Mouse (Mus musculus) adrenal gland, adult 18-20 months (tissue): Measurements from ENCODE around the gene Tnik. TPM values are rescaled to one million over a fixed set of nuclear protein-coding genes. Genes with fewer than 3 reads are reported as not detected.

Source experiments
- DNase-seq, 2 experiments: peaks; one replicate each; pipeline ENCODE4 v3.0.0; 2021 to 2022; ENCODE audit warnings: low spot score in 2 of 2
- total RNA-seq, 2 experiments: library from RNA; stranded (reverse); gene quantifications; 1 replicate in 1 of 2; 2 replicates in 1 of 2; pipeline ENCODE4 v1.2.3; 2021

Tnik gene
- total RNA-seq, 2 experiments from 2014 or later: 7.7 to 14.8 TPM

DNA sequence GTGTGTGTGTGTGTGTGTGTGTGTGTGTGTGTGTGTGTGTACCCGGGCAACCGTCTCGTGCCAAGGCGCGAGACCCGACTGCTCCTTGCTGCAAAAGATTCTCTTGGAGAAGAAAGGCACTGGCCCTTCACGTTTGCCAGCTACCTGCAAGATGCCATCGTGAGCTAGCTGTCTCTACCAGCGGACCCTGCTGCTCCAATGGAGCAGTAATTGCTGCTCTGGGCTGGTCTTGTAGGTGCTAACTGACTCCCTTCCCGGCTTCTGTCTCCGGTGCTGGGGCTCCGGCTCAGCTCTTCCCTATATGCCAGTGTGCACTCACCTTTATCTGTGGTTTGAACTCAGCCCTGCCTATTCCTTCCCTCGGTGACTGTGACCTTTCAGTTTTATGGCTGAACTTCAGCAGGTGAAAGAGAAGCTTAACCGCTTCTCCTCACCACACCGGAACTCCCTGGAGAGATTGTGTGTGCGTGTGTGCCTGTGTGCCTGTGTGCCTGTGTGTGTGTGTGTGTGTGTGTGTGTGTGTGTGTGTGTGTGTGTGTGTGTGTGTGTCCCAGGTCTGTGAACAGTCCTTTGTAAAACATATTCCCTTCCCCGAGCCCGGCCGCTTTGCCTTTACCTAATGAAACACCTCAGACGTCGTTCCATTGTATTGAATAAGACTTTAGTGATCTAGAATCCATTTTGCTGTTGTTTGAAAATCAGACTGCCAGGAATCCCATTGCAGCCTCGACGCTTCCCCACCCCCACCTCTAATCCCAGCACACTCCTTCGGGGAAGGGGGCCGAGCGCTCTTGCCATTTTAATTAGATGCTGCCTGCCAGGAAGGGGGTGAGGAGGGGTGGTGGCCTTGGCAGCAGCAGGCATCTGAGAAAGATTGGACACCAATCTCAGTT is 1.2 kb downstream of the Tnik start:
- peak; percentile 22 to 40 for DNase-seq

- DNase-seq: no peak
These were observed 1.8 kb downstream of the Tnik start for GRCm38 (mm10) chr3:28264841-28265150.

- no peak for DNase-seq
These were observed 2.2 kb downstream of the Tnik start for GRCm38 (mm10) chr3:28265183-28265582.

- DNase-seq: no peak
These were observed 2.6 kb downstream of the Tnik start for GRCm38 (mm10) chr3:28265656-28266055.

- no peak for DNase-seq
These were observed 4.2 kb downstream of the Tnik start for GRCm38 (mm10) chr3:28267211-28267610.

- DNase-seq: no peak
These were observed 6.7 kb downstream of the Tnik start for GRCm38 (mm10) chr3:28269716-28270115.

- no peak for DNase-seq
These were observed 8.9 kb downstream of the Tnik start for GRCm38 (mm10) chr3:28271884-28272283.

DNA sequence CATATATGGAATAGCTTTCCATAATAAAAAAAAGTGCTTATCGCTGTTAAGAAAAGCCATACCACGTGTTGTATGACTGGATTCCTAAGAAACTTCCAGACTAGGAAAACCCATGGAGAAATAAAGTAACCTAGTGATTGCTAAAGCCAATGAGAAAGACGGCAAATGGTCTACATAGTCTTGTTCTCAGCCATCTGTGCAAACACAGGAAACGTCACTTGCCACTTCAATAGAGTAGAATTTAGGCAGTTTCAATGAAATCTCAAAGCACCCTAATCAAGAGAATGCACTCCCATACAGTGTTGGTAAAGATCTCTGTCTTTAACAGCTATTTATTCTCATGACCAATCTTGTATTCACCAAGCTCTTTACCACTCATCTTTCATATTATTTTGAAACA is 11.7 kb downstream of the Tnik start:
- DNase-seq: no peak

DNA sequence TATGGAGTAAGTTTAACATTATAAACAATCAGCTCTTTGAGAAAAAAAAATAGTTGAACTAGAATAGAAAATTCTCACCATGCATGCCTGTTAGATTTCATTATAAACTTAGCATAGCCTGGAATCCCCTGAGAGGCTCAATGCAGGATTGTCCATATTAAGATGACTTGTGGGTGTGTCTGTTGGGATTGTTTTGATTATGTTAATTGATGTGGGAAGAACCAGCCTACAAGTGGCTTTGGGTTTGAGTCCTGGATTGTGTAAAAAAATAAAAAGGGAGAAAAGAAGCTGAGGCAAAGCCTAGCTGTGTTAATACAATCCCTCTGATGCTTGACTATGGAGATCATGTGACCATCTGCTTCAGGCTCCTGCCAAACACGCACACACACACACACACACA is 26.7 kb downstream of the Tnik start:
- DNase-seq: no peak

DNA sequence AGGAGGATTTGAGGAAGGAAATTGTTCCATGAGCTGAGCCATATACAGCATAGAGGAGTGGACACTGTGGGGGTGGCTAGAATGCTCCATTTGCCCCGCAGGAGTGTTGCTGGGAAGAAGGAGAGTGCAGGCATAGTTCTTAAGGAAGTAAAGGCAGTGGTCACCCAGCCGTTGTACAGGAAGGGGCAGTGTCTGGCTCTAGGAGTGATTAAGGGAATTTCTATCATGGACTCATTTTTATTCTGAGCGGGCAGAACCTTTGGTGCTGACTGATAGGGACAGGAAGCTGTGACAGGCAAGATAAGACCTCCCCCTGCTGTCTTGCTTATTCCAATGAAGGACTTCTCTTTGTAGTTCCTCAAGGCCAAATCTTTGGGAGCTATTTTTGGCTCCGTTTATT is 38.4 kb downstream of the Tnik start:
- DNase-seq: no peak

DNA sequence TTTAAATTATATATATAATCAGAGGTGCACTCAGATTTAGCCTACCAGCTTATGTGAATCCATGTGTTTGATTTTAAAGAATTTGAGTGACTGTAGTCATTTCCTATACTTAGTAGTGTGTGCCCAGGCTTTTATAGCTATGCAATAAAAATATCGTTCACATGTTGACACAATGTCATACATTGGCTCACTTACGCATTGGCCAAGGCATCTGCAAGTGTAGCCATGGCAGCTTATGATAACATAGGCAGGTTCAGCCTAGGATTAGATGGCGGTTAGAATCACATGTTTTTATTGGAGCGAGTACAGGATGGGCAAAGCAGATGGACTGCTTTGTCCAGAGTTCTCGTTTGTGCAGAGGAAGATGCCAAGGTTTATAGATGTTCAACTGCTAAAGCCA is 40.9 kb downstream of the Tnik start:
- DNase-seq: no peak

DNA sequence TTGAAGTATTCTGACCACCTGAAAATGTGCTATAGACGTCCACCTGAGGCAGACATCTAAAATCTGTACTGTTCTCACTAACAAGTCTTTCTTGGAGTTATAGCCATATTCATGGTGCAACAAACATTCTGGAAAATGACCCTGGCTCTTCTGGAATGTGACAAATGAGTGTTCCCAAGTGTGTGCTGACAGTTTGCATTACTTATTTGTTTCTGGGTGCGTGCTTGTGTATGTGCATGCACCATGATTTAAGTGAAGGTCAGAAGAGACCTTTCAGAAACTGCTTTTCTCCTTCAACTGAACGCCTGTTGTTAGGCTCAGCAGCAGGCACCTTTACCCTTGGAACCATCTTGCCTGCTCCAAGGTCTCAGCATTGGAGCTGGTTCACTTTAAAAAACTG is 43.8 kb downstream of the Tnik start:
- DNase-seq: no peak

- no peak for DNase-seq
These were observed 51.4 kb downstream of the Tnik start for GRCm38 (mm10) chr3:28314438-28314837.

- no peak for DNase-seq
These were observed 54.3 kb downstream of the Tnik start for GRCm38 (mm10) chr3:28317339-28317738.

- DNase-seq: no peak
These were observed 58.6 kb downstream of the Tnik start for GRCm38 (mm10) chr3:28321635-28322034.

DNA sequence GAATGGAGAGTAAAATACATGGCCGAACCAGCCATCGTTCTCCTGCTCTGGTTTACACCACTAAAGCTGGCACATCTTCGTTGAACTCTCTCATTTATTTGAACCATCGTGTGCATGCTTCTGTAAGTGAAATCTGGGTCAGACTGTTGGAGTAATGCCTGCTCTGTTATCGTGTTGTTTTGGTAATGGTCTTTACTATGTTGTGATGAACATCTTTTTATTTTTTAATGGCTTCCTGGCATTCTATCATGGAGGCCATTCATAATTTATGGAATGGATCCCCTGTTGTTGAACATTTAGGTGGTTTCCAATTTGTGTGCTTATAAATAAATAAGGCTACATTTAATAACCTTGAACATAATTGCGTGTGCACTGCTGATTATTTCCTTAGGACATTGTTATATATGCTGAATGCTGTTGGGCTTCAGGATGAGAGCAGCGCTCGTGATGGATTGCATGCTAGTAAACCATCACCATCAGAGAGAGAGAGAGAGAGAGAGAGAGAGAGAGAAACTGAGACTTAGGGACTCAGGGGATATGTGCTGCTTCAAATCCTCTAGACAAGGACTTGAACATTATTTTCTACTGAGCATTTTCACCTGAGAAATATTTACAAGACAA is 62.7 kb downstream of the Tnik start:
- no peak for DNase-seq

- no peak for DNase-seq
These were observed 69.3 kb downstream of the Tnik start for GRCm38 (mm10) chr3:28332316-28332715.

GRCm38 (mm10) chr3:28333869-28334268 is 70.9 kb downstream of the Tnik start:
- DNase-seq: no peak

- no peak for DNase-seq
These were observed 71.5 kb downstream of the Tnik start for GRCm38 (mm10) chr3:28334547-28334946.

DNA sequence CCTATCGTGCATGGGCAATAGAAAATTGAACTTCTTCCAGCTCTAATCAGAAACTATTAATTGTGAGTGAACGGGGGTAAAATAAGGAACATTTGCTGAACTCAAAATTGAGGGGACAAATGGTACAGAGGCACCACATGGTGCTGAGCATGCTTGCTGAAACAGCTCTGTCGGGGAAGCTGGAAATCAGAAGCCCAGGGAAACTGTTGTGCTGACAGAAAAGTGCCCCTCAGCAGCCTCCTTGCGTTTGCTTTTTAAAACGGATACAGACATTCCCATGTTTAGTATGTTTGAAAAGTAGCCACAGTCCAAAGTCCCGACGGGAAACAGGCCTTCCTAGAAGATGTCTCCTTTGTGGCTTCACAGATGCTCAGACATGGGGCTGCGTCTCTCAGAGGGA is 77.1 kb downstream of the Tnik start:
- no peak for DNase-seq

- no peak for DNase-seq
These were observed 80.2 kb downstream of the Tnik start for GRCm38 (mm10) chr3:28343204-28343603.

DNA sequence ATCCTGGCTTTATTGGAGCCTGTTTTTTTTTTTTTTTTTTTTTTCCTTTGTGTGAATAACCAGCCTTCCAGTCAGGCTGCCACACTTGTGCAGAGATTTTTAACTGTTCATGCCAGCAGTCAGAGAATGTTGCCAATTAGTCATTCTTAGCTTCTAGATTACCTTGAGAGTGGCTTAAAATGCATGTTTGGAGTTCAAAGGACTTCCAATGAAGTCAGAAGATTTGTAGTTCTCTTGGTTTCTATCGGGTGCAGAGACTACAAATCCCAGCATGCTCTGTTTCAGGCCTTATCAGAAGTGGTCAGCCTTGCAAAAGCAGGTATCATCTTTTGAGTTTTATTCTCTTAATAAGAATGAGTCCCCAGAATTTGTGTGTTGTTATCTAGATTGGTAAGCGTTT is 80.6 kb downstream of the Tnik start:
- DNase-seq: no peak

DNA sequence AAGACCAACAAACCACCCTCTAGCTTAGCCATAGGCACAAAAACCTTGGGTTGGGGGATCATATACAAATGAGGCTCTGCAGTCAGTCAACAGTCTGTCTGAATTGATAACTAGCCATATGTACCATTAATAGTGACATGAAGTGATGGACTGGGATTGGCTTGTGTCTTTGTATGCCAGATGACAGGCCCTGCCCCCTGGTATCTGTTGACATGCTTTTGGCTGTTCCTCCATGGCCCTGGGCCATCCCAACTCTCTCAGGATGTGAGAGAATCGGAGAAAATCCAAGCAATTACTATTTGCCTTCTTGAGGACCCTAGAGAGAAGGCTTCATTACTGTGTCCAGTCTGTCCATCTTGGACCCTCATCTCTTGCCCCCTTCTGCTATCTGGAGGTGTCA is 82.4 kb downstream of the Tnik start:
- no peak for DNase-seq
